Mouse (Mus musculus): ENCODE measurements at regions not wholly inside any gene's neighbourhood (a gene's known extent, or its start where the extent isn't known, plus 50 kb on each side); places are given as distances from the start of the nearest gene placed in this dataset.

DNA sequence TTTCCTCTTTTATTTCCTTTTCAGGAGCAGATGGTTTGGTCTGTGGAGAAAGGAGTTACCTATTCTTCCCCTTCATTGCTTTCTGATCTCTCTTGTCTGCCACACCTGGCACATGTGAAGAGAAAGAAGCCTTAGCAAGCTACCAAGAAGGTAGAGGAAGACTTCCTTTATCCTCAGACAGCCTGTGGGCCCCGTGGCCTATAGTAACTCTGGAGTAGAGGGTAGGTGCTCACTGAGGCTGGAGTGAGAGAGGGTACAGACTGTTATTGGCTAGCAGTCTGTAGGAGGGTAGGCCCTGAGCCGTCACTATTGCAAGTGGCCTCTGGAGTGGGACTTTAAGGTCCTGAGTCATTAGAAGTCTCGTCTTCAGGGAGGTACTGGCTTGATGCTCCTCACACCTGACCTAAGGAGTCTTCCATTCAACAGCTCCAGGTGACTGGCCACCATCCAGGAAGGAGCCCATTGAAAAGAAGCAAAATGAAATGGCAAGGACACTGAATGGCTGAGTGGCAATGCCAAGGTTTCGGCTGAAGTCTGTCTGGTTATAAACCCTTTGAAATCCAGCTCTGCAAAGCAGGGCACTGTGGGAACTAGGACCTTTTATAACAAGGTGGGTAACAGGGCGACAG lies 186.2 kb upstream of the Map3k1 start:
- H3K9ac ChIP-seq (ENCODE audit: low read length) = no peak overlapping the region
- H3K4me3 ChIP-seq (ENCODE audit: low read depth, low read length) = no peak overlapping the region
- WGBS = 89% methylated on average over 5 of the region's 5 CpGs
- H3K4me2 ChIP-seq (ENCODE audit: low read depth, low read length, severe bottlenecking) = no peak overlapping the region
- ATAC-seq (replicated peaks; ENCODE audit: low FRiP score) (no peak), DNase-seq (ENCODE audit: low spot score) (no peak)
- H3K27ac ChIP-seq (ENCODE audit: low read depth, low read length) = no peak overlapping the region
- H3K36me3 ChIP-seq (ENCODE audit: control insufficient read depth, insufficient read depth, low read length) = no peaks in the 10 kb centered on the region
- no peaks in the 10 kb centered on the region for H3K9me3 ChIP-seq (ENCODE audit: control insufficient read depth, low read length)
- peaks cover 2% of the 10 kb centered on the region; the same call in 1 of the 2 replicates for H3K4me1 ChIP-seq (replicated peaks; ENCODE audit: control insufficient read depth, insufficient read depth, low read length)
- no peaks in the 10 kb centered on the region for H3K27me3 ChIP-seq (ENCODE audit: control insufficient read depth, insufficient read depth, low read length)

DNA sequence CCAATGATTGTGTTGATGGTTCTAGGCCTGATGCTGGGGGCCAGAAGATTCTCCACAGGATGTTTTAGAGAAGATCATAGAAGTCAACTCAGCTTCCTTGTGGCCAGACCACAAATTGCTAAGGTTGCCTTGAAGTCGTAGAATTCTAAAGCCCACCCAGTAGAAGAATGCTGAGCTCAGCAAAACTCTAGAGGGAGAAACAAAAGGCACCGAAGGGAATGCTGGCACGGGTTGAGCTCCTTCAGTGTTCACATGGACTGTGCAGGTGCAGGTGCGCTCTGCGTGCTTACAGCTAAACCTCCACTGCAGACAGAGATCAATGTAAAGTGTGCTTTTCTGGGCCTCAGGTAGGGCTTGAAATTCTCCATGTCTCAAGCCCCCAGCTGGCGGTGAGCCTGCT lies 186.9 kb upstream of the Map3k1 start:
- no peak overlapping the region for H3K4me3 ChIP-seq (ENCODE audit: low read depth, low read length)
- 86% methylated on average over 6 of the region's 6 CpGs for WGBS
- no peak overlapping the region for H3K9ac ChIP-seq (ENCODE audit: low read length)

DNA sequence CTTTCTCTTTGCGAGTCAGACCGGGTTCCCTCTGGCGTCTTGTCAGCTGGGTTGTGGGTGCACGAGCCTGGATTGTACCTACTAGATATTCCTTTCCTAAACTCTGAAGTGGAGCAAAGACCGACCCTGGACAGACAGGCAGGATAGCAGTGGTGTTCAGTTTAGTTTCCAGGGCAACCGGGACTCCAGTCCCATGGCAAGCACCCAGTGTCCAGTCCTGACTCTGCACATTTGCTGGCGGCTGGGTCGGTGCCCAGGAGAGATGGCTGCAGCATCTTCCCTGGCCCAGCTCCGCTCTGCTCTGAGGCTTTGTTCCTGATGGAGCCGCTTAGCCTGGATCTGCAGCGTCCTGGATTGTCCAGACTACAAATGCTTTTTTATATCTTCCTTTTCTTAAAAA lies 188.1 kb upstream of the Map3k1 start:
- H3K27ac ChIP-seq (ENCODE audit: low read depth, low read length) = no peak overlapping the region
- no peaks in the 10 kb centered on the region for H3K36me3 ChIP-seq (ENCODE audit: control insufficient read depth, insufficient read depth, low read length)
- H3K4me1 ChIP-seq (replicated peaks; ENCODE audit: control insufficient read depth, insufficient read depth, low read length) = peaks cover 14% of the 10 kb centered on the region; the same call in 1 of the 2 replicates
- H3K4me2 ChIP-seq (ENCODE audit: low read depth, low read length, severe bottlenecking) = no peak overlapping the region
- no peaks in the 10 kb centered on the region for H3K9me3 ChIP-seq (ENCODE audit: control insufficient read depth, low read length)
- H3K27me3 ChIP-seq (ENCODE audit: control insufficient read depth, insufficient read depth, low read length) = no peaks in the 10 kb centered on the region
- DNase-seq (ENCODE audit: low spot score) (no peak), ATAC-seq (replicated peaks; ENCODE audit: low FRiP score) (no peak)
- H3K4me3 ChIP-seq (ENCODE audit: low read depth, low read length) = no peak overlapping the region
- no peak overlapping the region for H3K9ac ChIP-seq (ENCODE audit: low read length)
- 79% methylated on average over 11 of the region's 11 CpGs for WGBS

More for the DNA sequence above, 186.9 kb upstream of the Map3k1 start:
- peaks cover 6% of the 10 kb centered on the region; the same call in 1 of the 2 replicates for H3K4me1 ChIP-seq (replicated peaks; ENCODE audit: control insufficient read depth, insufficient read depth, low read length)
- no peak overlapping the region for H3K27ac ChIP-seq (ENCODE audit: low read depth, low read length)
- H3K27me3 ChIP-seq (ENCODE audit: control insufficient read depth, insufficient read depth, low read length) = no peaks in the 10 kb centered on the region
- no peaks in the 10 kb centered on the region for H3K9me3 ChIP-seq (ENCODE audit: control insufficient read depth, low read length)
- DNase-seq (ENCODE audit: low spot score) (no peak), ATAC-seq (replicated peaks; ENCODE audit: low FRiP score) (no peak)
- no peak overlapping the region for H3K4me2 ChIP-seq (ENCODE audit: low read depth, low read length, severe bottlenecking)
- no peaks in the 10 kb centered on the region for H3K36me3 ChIP-seq (ENCODE audit: control insufficient read depth, insufficient read depth, low read length)

DNA sequence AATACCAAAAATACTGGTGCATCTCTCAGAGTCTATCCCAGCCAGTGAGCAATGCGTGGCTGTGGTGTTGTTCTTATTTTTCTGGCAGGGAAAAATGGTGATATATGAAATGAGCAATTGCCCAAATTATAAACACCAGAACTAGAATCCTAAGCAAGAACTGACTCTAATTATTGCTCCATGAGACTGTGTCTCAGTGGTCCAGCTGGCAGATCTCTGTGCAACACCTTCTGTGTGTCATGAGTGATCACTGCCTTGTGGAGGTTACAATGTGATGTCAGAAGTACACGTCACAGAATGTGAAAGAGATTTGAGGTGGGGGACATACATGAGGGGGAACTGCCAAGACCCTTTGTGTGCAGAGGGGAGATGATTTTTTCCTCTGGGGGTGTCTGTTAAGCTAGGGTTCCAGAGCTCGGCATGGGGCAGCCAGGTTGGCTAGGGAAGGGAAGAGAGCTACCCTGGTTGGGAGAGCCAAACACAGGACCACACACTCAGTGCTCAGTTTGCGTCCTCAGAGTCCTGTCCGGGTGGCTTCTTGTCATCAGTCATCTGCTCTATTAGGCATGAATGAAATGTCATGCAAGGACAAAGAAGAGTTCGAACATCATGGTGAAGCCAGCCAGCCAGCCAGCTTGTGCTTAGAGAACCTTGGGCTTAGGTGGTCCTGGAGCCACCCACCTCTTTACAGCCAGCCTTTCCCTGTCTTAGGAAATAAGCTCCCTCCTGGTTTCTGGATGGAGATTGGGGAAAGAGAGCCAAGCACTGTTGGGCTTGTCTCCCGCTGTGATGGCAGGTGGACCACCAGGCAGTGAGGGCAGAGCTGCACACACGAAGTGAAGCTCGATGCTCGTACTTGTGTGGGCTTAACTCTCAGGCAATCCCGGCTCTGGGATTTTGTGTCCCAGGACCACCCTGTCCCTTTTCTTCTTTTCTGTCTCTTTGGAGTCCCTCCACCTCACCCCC lies 189.5 kb upstream of the Map3k1 start:
- ATAC-seq (replicated peaks; ENCODE audit: low FRiP score) = no peak
- H3K4me3 ChIP-seq (ENCODE audit: low read depth, low read length) = no peak overlapping the region
- no peak for DNase-seq (ENCODE audit: low spot score)
- no peaks in the 10 kb centered on the region for H3K9me3 ChIP-seq (ENCODE audit: control insufficient read depth, low read length)
- H3K36me3 ChIP-seq (ENCODE audit: control insufficient read depth, insufficient read depth, low read length) = no peaks in the 10 kb centered on the region
- whole genome bisulfite sequencing = 80% methylated on average over 11 of the region's 11 CpGs
- H3K27ac ChIP-seq (ENCODE audit: low read depth, low read length) = no peak overlapping the region
- no peak overlapping the region for H3K9ac ChIP-seq (ENCODE audit: low read length)
- H3K27me3 ChIP-seq (ENCODE audit: control insufficient read depth, insufficient read depth, low read length) = no peaks in the 10 kb centered on the region
- H3K4me1 ChIP-seq (replicated peaks; ENCODE audit: control insufficient read depth, insufficient read depth, low read length) = peaks cover 14% of the 10 kb centered on the region; the same call in 1 of the 2 replicates
- no peak overlapping the region for H3K4me2 ChIP-seq (ENCODE audit: low read depth, low read length, severe bottlenecking)

DNA sequence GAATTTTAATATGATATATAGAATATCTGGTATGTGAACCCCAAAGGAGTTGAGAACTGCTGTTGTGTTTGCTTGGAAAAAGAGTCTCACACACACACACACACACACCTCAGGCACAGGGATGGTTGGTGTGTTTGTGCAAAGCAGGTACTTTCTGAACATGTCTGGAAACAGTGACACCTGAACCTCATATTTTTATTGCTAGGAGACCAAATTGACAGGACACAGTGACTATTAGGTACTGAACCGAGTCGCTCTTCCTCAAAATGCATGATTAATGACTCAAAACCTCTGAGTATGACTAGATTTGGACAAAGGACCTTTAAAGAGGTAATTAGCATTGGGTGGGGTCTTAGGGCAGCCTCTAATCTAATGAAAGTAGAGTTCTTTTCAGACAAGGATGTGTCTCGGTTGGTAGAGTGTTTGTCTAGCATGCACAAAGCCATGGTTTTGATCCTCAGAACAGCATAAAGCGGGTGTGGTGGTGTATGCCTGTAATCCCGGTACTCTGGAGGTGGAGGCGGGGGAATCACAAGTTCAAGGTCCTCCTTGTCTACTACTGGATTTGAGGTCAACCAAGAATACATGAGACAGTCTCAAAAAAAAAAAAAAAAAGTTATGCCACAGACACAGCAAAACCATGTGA lies 191.0 kb upstream of the Map3k1 start:
- Histone ChIP-seq H3K27ac (ENCODE audit: low read depth, low read length) (no peak overlapping the region), H3K9me3 (ENCODE audit: control insufficient read depth, low read length) (no peaks in the 10 kb centered on the region), H3K4me1 (replicated peaks; ENCODE audit: control insufficient read depth, insufficient read depth, low read length) (peaks cover 14% of the 10 kb centered on the region; the same call in 1 of the 2 replicates), H3K4me2 (ENCODE audit: low read depth, low read length, severe bottlenecking) (no peak overlapping the region), H3K36me3 (ENCODE audit: control insufficient read depth, insufficient read depth, low read length) (no peaks in the 10 kb centered on the region), H3K9ac (ENCODE audit: low read length) (no peak overlapping the region), H3K27me3 (ENCODE audit: control insufficient read depth, insufficient read depth, low read length) (no peaks in the 10 kb centered on the region), H3K4me3 (ENCODE audit: low read depth, low read length) (no peak overlapping the region)
- 84% methylated on average over 6 of the region's 6 CpGs for WGBS
- DNase-seq (ENCODE audit: low spot score) = no peak
- ATAC-seq (replicated peaks; ENCODE audit: low FRiP score) = no peak

DNA sequence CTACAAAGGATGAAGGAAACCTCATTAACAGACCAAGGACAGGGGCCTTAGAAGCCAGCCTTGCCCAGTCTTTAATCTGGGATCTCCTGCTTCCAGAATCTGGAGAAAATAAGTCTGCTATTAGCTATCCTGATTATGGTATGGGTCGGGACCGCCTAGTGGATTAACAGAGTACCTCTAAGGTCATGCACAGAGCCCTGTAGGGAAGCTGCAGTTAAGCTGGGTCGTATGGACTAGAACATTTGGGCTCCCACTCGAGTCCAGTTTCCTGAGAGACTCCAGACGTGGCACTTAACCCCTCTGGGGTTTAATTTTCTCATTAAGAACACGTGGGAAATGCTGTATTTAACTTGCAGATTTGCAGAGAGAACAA lies 191.5 kb upstream of the Map3k1 start:
- ATAC-seq (replicated peaks; ENCODE audit: low FRiP score) = no peak

DNA sequence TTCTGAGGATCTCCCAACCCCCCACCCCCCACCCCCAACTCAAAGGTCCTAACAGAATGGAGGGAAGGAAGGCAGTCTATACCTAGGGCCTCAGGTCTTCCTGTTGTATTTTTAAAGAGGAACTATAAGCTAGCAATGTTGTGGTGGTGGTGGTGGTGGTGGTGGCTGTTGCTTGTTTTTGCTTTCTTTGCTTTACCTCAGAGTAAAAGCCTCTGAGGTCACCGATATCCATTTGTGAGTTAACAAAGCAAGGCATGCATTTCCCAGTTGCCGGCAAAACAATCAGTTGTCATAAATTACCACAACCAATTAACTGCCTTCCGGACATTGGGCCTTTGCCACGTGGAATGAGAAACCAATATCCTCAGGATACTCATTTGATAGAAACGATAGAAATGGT lies 191.9 kb upstream of the Map3k1 start:
- Histone ChIP-seq H3K36me3 (ENCODE audit: control insufficient read depth, insufficient read depth, low read length) (no peaks in the 10 kb centered on the region), H3K9ac (ENCODE audit: low read length) (no peak overlapping the region), H3K4me1 (replicated peaks; ENCODE audit: control insufficient read depth, insufficient read depth, low read length) (peaks cover 14% of the 10 kb centered on the region; the same call in 1 of the 2 replicates), H3K27ac (ENCODE audit: low read depth, low read length) (0 out of 2 replicates have a peak overlapping the region, but pooled peaks have one; percentile 2), H3K4me3 (ENCODE audit: low read depth, low read length) (no peak overlapping the region), H3K9me3 (ENCODE audit: control insufficient read depth, low read length) (no peaks in the 10 kb centered on the region), H3K27me3 (ENCODE audit: control insufficient read depth, insufficient read depth, low read length) (no peaks in the 10 kb centered on the region), H3K4me2 (ENCODE audit: low read depth, low read length, severe bottlenecking) (no peak overlapping the region)
- 52% methylated on average over 5 of the region's 5 CpGs for WGBS
- DNase-seq (ENCODE audit: low spot score) = no peak
- no peak for ATAC-seq (replicated peaks; ENCODE audit: low FRiP score)

More for the DNA sequence above, 191.5 kb upstream of the Map3k1 start:
- Histone ChIP-seq H3K36me3 (ENCODE audit: control insufficient read depth, insufficient read depth, low read length) (no peaks in the 10 kb centered on the region), H3K4me2 (ENCODE audit: low read depth, low read length, severe bottlenecking) (no peak overlapping the region), H3K4me3 (ENCODE audit: low read depth, low read length) (no peak overlapping the region), H3K9ac (ENCODE audit: low read length) (no peak overlapping the region), H3K27ac (ENCODE audit: low read depth, low read length) (no peak overlapping the region), H3K9me3 (ENCODE audit: control insufficient read depth, low read length) (no peaks in the 10 kb centered on the region), H3K4me1 (replicated peaks; ENCODE audit: control insufficient read depth, insufficient read depth, low read length) (peaks cover 14% of the 10 kb centered on the region; the same call in 1 of the 2 replicates), H3K27me3 (ENCODE audit: control insufficient read depth, insufficient read depth, low read length) (no peaks in the 10 kb centered on the region)
- DNase-seq (ENCODE audit: low spot score) = no peak
- 49% methylated on average over 6 of the region's 6 CpGs for WGBS

DNA sequence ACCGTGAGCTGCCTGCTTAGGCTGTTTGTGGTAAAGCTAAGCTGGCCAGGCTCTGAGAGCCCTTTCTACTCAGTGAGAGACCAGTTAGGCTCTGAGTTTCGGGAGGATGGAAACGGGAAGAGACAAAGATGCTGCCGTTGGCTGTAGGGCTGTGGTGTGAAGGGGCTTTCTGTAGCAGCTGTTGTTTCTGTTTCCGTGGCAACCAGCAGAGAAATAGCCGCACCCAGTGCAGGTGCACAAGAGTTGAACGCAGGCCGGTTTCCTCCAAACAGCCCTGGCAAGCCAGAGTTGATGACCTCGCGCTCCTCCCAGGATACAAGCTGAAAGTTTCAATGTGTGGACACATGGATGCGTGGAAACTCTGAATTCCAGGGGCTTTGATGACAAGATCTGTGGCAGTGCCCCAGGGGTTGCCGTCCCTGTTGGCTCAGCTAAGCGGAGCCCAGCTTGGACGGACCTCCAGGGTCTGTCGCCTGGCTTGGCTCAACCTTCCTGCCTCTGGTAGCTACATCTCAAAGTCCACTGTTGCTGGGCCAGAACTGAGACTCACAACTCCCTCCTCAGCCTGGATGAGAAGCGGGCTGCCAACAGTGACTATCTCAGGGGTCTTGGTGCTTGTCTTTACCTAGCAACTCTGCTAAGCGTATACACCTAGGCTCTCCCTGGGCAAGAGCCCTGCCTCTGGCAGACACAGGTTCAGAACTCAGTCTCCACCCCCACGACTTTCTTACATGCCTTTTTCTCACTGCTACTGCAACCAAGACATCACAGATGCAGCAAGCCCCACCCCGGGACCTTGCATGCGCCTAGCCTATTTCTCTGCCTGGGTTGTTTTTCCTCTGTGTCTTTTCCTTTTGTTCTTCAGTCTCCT lies 192.6 kb upstream of the Map3k1 start:
- ATAC-seq (replicated peaks; ENCODE audit: low FRiP score) = peak; percentile 56
- peaks cover 11% of the 10 kb centered on the region; the same call in 1 of the 2 replicates for H3K4me1 ChIP-seq (replicated peaks; ENCODE audit: control insufficient read depth, insufficient read depth, low read length)
- H3K27me3 ChIP-seq (ENCODE audit: control insufficient read depth, insufficient read depth, low read length) = no peaks in the 10 kb centered on the region
- H3K9me3 ChIP-seq (ENCODE audit: control insufficient read depth, low read length) = no peaks in the 10 kb centered on the region
- peak; percentile 53 for DNase-seq (ENCODE audit: low spot score)
- 0 out of 2 replicates have a peak overlapping the region, but pooled peaks have one; percentile 2 for H3K27ac ChIP-seq (ENCODE audit: low read depth, low read length)
- no peak overlapping the region for H3K4me3 ChIP-seq (ENCODE audit: low read depth, low read length)
- no peak overlapping the region for H3K9ac ChIP-seq (ENCODE audit: low read length)
- WGBS = 51% methylated on average over 20 of the region's 20 CpGs
- H3K36me3 ChIP-seq (ENCODE audit: control insufficient read depth, insufficient read depth, low read length) = no peaks in the 10 kb centered on the region
- H3K4me2 ChIP-seq (ENCODE audit: low read depth, low read length, severe bottlenecking) = no peak overlapping the region
